Mouse (Mus musculus): ENCODE data around the gene Olfr1006. TPM values are rescaled to one million over a fixed set of nuclear protein-coding genes. Genes with fewer than 3 reads are reported as not detected.

Gene Olfr1006
- polyA plus RNA-seq (2012; fragmentation: generic; extraction: Trizol) = not detected

GRCm38 (mm10) chr2:85678667-85679066, at the start of gene Olfr1006:
Olfr1006 (minus strand) TSS chr2:85678767.

GRCm38 (mm10) chr2:85715119-85715518, 36.6 kb upstream of the Olfr1006 start, which contains the start of gene Olfr1009:
Olfr1009 (plus strand) TSS chr2:85715419.

GRCm38 (mm10) chr2:85689131-85689530, 10.6 kb upstream of the Olfr1006 start, which contains the start of gene Olfr1008:
Olfr1008 (plus strand) TSS chr2:85689431.

GRCm38 (mm10) chr2:85664355-85664754, 14.2 kb downstream of the Olfr1006 start, which contains the start of gene Olfr154:
Olfr154 (minus strand) TSS chr2:85664455.

GRCm38 (mm10) chr2:85650604-85651003, 28.0 kb downstream of the Olfr1006 start, which contains the start of gene Olfr1002:
Olfr1002 (minus strand) TSS chr2:85650704.

Other genes starting within 250 kb of the Olfr1006 start
- gene Olfr994, start 242.3 kb downstream of the Olfr1006 start, polyA plus RNA-seq (2012; fragmentation: generic; extraction: Trizol) = not detected
- gene Olfr995, start 235.1 kb downstream of the Olfr1006 start, polyA plus RNA-seq (2012; fragmentation: generic; extraction: Trizol) = not detected
- gene 4833423E24Rik, start 159.7 kb downstream of the Olfr1006 start, polyA plus RNA-seq (2012; fragmentation: generic; extraction: Trizol) = not detected
- gene Olfr996, start 99.6 kb downstream of the Olfr1006 start, polyA plus RNA-seq (2012; fragmentation: generic; extraction: Trizol) = not detected
- gene Olfr998, start 89.8 kb downstream of the Olfr1006 start, polyA plus RNA-seq (2012; fragmentation: generic; extraction: Trizol) = not detected
- gene Olfr1000, start 66.9 kb downstream of the Olfr1006 start, polyA plus RNA-seq (2012; fragmentation: generic; extraction: Trizol) = not detected
- not detected for gene Olfr1002, start 28.1 kb downstream of the Olfr1006 start, polyA plus RNA-seq (2012; fragmentation: generic; extraction: Trizol)
- gene Olfr154, start 14.3 kb downstream of the Olfr1006 start, polyA plus RNA-seq (2012; fragmentation: generic; extraction: Trizol) = not detected
- gene Olfr1008, start 10.7 kb upstream of the Olfr1006 start, polyA plus RNA-seq (2012; fragmentation: generic; extraction: Trizol) = not detected
- gene Olfr1009, start 36.7 kb upstream of the Olfr1006 start, polyA plus RNA-seq (2012; fragmentation: generic; extraction: Trizol) = not detected
- gene Olfr1012, start 84.0 kb upstream of the Olfr1006 start, polyA plus RNA-seq (2012; fragmentation: generic; extraction: Trizol) = not detected
- gene Olfr1013, start 88.3 kb upstream of the Olfr1006 start, polyA plus RNA-seq (2012; fragmentation: generic; extraction: Trizol) = not detected
- gene Olfr1014, start 93.9 kb upstream of the Olfr1006 start, polyA plus RNA-seq (2012; fragmentation: generic; extraction: Trizol) = not detected
- gene Olfr1015, start 103.2 kb upstream of the Olfr1006 start, polyA plus RNA-seq (2012; fragmentation: generic; extraction: Trizol) = not detected
- not detected for gene Olfr1016, start 123.8 kb upstream of the Olfr1006 start, polyA plus RNA-seq (2012; fragmentation: generic; extraction: Trizol)
- gene Olfr1018, start 139.7 kb upstream of the Olfr1006 start, polyA plus RNA-seq (2012; fragmentation: generic; extraction: Trizol) = not detected
- not detected for gene Olfr1019, start 166.7 kb upstream of the Olfr1006 start, polyA plus RNA-seq (2012; fragmentation: generic; extraction: Trizol)
- not detected for gene Olfr1020, start 168.3 kb upstream of the Olfr1006 start, polyA plus RNA-seq (2012; fragmentation: generic; extraction: Trizol)
- gene Olfr1022, start 189.8 kb upstream of the Olfr1006 start, polyA plus RNA-seq (2012; fragmentation: generic; extraction: Trizol) = not detected
- gene Olfr1023, start 206.9 kb upstream of the Olfr1006 start, polyA plus RNA-seq (2012; fragmentation: generic; extraction: Trizol) = not detected
- gene Olfr1024, start 226.3 kb upstream of the Olfr1006 start, polyA plus RNA-seq (2012; fragmentation: generic; extraction: Trizol) = not detected
- gene Olfr1025-ps1, start 236.4 kb upstream of the Olfr1006 start, polyA plus RNA-seq (2012; fragmentation: generic; extraction: Trizol) = not detected
- not detected for gene Olfr1026, start 242.8 kb upstream of the Olfr1006 start, polyA plus RNA-seq (2012; fragmentation: generic; extraction: Trizol)